Mouse (Mus musculus) MEL (cell line): ENCODE data around the gene Spns2. TPM values are rescaled to one million over a fixed set of nuclear protein-coding genes. Genes with fewer than 3 reads are reported as not detected.

Experiments used
- DNase-seq: peaks from one replicate; pipeline ENCODE4 v3.0.0; 2011; ENCODE audit warnings: low read depth, low spot score
- H3K27ac ChIP-seq: 2 replicates; pipeline ENCODE4 v1.5.1; 2012; ENCODE audit warnings: low read depth, mild to moderate bottlenecking, control low read depth, low read length, moderate library complexity; ENCODE audit not compliant: control insufficient read depth
- H3K27me3 ChIP-seq, 2 experiments: fragments of 150-350 bp in 1 of 2; sonication (generic) in 1 of 2; 2 replicates each; pipeline ENCODE4 v1.6.1; 2012; ENCODE audit warnings: low read length in 2 of 2, mild to moderate bottlenecking in 2 of 2, improper control_type of control experiment in 1 of 2, moderate library complexity in 1 of 2; ENCODE audit not compliant: insufficient read depth in 2 of 2, control insufficient read depth in 1 of 2
- H3K36me3 ChIP-seq, 2 experiments: 2 replicates each; pipeline ENCODE4 v1.6.1; 2012 to 2014; ENCODE audit warnings: low read length in 2 of 2, improper control_type of control experiment in 1 of 2, inconsistent platforms in 1 of 2, mild to moderate bottlenecking in 1 of 2; ENCODE audit not compliant: insufficient read depth in 2 of 2, control insufficient read depth in 1 of 2
- H3K4me1 ChIP-seq, 2 experiments: fragments of 150-350 bp in 1 of 2; sonication (generic) in 1 of 2; 2 replicates each; pipeline ENCODE4 v1.6.1; 2012; ENCODE audit warnings: low read length in 2 of 2, improper control_type of control experiment in 1 of 2, mild to moderate bottlenecking in 1 of 2; ENCODE audit not compliant: insufficient read depth in 2 of 2, control insufficient read depth in 1 of 2
- H3K4me3 ChIP-seq, 2 experiments: fragments of 150-350 bp in 1 of 2; sonication (generic) in 1 of 2; 2 replicates each; pipeline ENCODE4 v1.5.1; 2012; ENCODE audit warnings: low read depth in 2 of 2, low read length in 2 of 2, mild to moderate bottlenecking in 2 of 2, moderate library complexity in 2 of 2, control low read depth in 1 of 2, improper control_type of control experiment in 1 of 2; ENCODE audit not compliant: control insufficient read depth in 1 of 2, insufficient read depth in 1 of 2
- H3K79me2 ChIP-seq: 2 replicates; pipeline ENCODE4 v1.6.1; 2012; ENCODE audit warnings: mild to moderate bottlenecking, low read length, moderate library complexity; ENCODE audit not compliant: control insufficient read depth, poor library complexity, insufficient read depth
- H3K9ac ChIP-seq: 2 replicates; pipeline ENCODE4 v1.6.1; 2012; ENCODE audit warnings: low read depth, mild to moderate bottlenecking, control low read depth, low read length, moderate library complexity; ENCODE audit not compliant: control insufficient read depth, poor library complexity, severe bottlenecking
- H3K9me3 ChIP-seq: fragments of 150-350 bp; sonication (generic); replicated peaks from 2 replicates; pipeline ENCODE4 v1.6.1; 2012; ENCODE audit warnings: mild to moderate bottlenecking, low read length, improper control_type of control experiment, moderate library complexity; ENCODE audit not compliant: insufficient read depth
- CHD1 ChIP-seq: IDR thresholded peaks from 2 replicates; pipeline ENCODE4 v1.6.1; 2012; ENCODE audit warnings: low read depth, mild to moderate bottlenecking, inconsistent platforms, low read length, improper control_type of control experiment
- CHD2 ChIP-seq: IDR thresholded peaks from 2 replicates; pipeline ENCODE4 v1.6.1; 2011; ENCODE audit warnings: low read length, improper control_type of control experiment
- CTCF ChIP-seq, 3 experiments: IDR thresholded peaks in 2 of 3; conservative IDR thresholded peaks in 1 of 3; 2 replicates each; pipeline ENCODE4 v1.5.1; 2011 to 2012; ENCODE audit warnings: low read length in 3 of 3, low read depth in 2 of 3, mild to moderate bottlenecking in 2 of 3, improper control_type of control experiment in 1 of 3, inconsistent platforms in 1 of 3, mixed read lengths in 1 of 3, moderate library complexity in 1 of 3; ENCODE audit not compliant: control insufficient read depth in 1 of 3, insufficient read depth in 1 of 3, poor library complexity in 1 of 3, severe bottlenecking in 1 of 3
- E2F4 ChIP-seq: IDR thresholded peaks from 2 replicates; pipeline ENCODE4 v1.6.1; 2011; ENCODE audit warnings: low read depth, low read length, improper control_type of control experiment, borderline replicate concordance
- ELF1 ChIP-seq: IDR thresholded peaks from 2 replicates; pipeline ENCODE4 v1.6.1; 2014; ENCODE audit warnings: low read depth, mild to moderate bottlenecking, inconsistent platforms, low read length, improper control_type of control experiment, moderate library complexity
- EP300 ChIP-seq, 2 experiments: IDR thresholded peaks; 2 replicates each; pipeline ENCODE4 v1.6.1; 2011; ENCODE audit warnings: improper control_type of control experiment in 2 of 2, low read length in 2 of 2, low read depth in 1 of 2, mild to moderate bottlenecking in 1 of 2
- ETS1 ChIP-seq: IDR thresholded peaks from 2 replicates; pipeline ENCODE4 v1.6.1; 2012; ENCODE audit warnings: low read depth, mild to moderate bottlenecking, inconsistent platforms, low read length, improper control_type of control experiment, moderate library complexity
- GABPA ChIP-seq: IDR thresholded peaks from 2 replicates; pipeline ENCODE4 v1.6.1; 2012; ENCODE audit warnings: low read depth, mild to moderate bottlenecking, inconsistent platforms, low read length, improper control_type of control experiment, moderate library complexity
- GATA1 ChIP-seq: IDR thresholded peaks from 2 replicates; pipeline ENCODE4 v1.6.1; 2011; ENCODE audit warnings: low read depth, low read length, improper control_type of control experiment
- MAX ChIP-seq: IDR thresholded peaks from 2 replicates; pipeline ENCODE4 v1.6.1; 2011; ENCODE audit warnings: low read length, improper control_type of control experiment
- MAZ ChIP-seq: IDR thresholded peaks from 2 replicates; pipeline ENCODE4 v1.6.1; 2012; ENCODE audit warnings: low read depth, mild to moderate bottlenecking, inconsistent platforms, low read length, improper control_type of control experiment
- MXI1 ChIP-seq: IDR thresholded peaks from 2 replicates; pipeline ENCODE4 v1.6.1; 2011; ENCODE audit warnings: mild to moderate bottlenecking, low read depth, low read length, improper control_type of control experiment
- MYB ChIP-seq: IDR thresholded peaks from 2 replicates; pipeline ENCODE4 v1.6.1; 2011; ENCODE audit warnings: mild to moderate bottlenecking, low read depth, low read length, improper control_type of control experiment
- MYC ChIP-seq: IDR thresholded peaks from 2 replicates; pipeline ENCODE4 v1.6.1; 2011; ENCODE audit warnings: low read depth, mild to moderate bottlenecking, low read length, improper control_type of control experiment, moderate library complexity
- NELFE ChIP-seq: IDR thresholded peaks from 2 replicates; pipeline ENCODE4 v1.6.1; 2011; ENCODE audit warnings: low read depth, low read length, improper control_type of control experiment
- NRF1 ChIP-seq: IDR thresholded peaks from 2 replicates; pipeline ENCODE4 v1.6.1; 2014; ENCODE audit warnings: low read depth, mild to moderate bottlenecking, inconsistent platforms, low read length, improper control_type of control experiment, moderate library complexity; ENCODE audit not compliant: poor library complexity, insufficient read depth, severe bottlenecking
- POLR2A ChIP-seq, 2 experiments: IDR thresholded peaks; 2 replicates each; pipeline ENCODE4 v1.6.1; 2011 to 2012; ENCODE audit warnings: low read length in 2 of 2, mild to moderate bottlenecking in 2 of 2, control low read depth in 1 of 2, improper control_type of control experiment in 1 of 2, low read depth in 1 of 2, moderate library complexity in 1 of 2; ENCODE audit not compliant: control insufficient read depth in 1 of 2, insufficient read depth in 1 of 2, poor library complexity in 1 of 2
- RCOR1 ChIP-seq: IDR thresholded peaks from 2 replicates; pipeline ENCODE4 v1.6.1; 2012; ENCODE audit warnings: low read depth, mild to moderate bottlenecking, inconsistent platforms, low read length, improper control_type of control experiment
- SMC3 ChIP-seq: IDR thresholded peaks from 2 replicates; pipeline ENCODE4 v1.6.1; 2011; ENCODE audit warnings: low read depth, low read length, improper control_type of control experiment
- ZC3H11A ChIP-seq: IDR thresholded peaks from 2 replicates; pipeline ENCODE4 v1.6.1; 2012; ENCODE audit warnings: low read depth, mild to moderate bottlenecking, inconsistent platforms, low read length, improper control_type of control experiment
- ZKSCAN1 ChIP-seq: IDR thresholded peaks from 2 replicates; pipeline ENCODE4 v1.6.1; 2012; ENCODE audit warnings: low read depth, mild to moderate bottlenecking, inconsistent platforms, low read length, improper control_type of control experiment, moderate library complexity
- ZNF384 ChIP-seq: IDR thresholded peaks from 2 replicates; pipeline ENCODE4 v1.6.1; 2012; ENCODE audit warnings: low read depth, mild to moderate bottlenecking, inconsistent platforms, low read length, improper control_type of control experiment
- polyA plus RNA-seq, 2 experiments: library from polyadenylated mRNA; stranded (reverse) in 1 of 2; unstranded in 1 of 2; fragments of >175 nt in 1 of 2; fragments of >200 nt in 1 of 2; gene quantifications; 2 replicates each; pipeline versions ENCODE4 v1.2.1 to v1.2.4; 2012; ENCODE audit warnings: low replicate concordance in 2 of 2, low read depth in 1 of 2; ENCODE audit not compliant: insufficient read length in 2 of 2, insufficient read depth in 1 of 2, missing spikeins in 1 of 2
- total RNA-seq: library from RNA; depleted of rRNA; stranded (reverse); fragments of 300-350 nt; gene quantifications from 2 replicates; pipeline ENCODE4 v1.2.3, GENCODE M21; 2012

Gene Spns2
- total and polyA plus RNA-seq, 3 experiments, result 0.58 to 3.0 TPM; not detected in 1

DNA sequence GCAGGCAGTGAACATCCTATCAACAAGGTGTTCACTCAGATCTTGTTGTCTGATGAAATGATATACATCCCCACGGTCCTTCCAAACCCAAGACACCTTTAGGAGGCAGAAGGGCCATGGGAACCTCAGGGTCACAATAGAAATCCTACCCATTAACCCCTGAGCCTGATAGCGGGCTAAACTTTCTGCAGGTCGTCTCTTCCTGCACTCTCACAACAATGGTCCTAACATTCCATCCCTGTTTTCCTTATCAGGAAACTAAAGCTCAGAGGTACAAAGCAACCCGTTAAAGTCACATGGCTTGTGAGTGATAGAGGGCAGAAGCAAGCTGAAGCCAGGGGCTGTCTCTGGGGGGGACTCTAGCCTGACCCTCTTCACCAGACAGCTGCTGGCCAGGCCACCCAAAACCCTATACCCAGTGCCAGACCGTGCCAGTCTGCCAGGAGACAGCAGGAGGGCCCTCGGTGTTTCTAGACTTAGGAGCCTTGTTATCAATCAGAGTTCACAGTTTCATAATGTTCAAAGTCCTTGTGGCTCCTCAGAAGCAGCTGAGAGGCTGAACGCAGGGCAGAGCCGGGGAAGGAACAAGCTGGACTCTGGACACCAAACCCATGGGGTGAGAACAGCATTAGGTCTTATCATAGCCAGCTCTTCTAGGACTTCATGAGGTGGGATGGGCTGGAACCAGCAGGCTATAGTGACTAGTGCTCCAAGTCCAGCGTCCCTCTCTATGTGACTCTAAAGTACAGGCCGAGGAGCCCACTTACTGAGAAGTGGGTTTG, 14.5 kb upstream of the Spns2 start:
- no peak for DNase-seq
- Histone ChIP-seq H3K27me3 (no peaks in the 10 kb centered on the region), H3K79me2 (no peaks in the 10 kb centered on the region), H3K9me3 (no peaks in the 10 kb centered on the region), H3K27ac (no peak overlapping the region), H3K4me3 (no peak overlapping the region), H3K4me1 (0 out of 4 replicates have a peak, but pooled peaks cover 0 to 7% of the 10 kb centered on the region in 2 experiments), H3K36me3 (no peaks in the 10 kb centered on the region; a peak in 1 of 4 replicates), H3K9ac (no peak overlapping the region)
- TF ChIP-seq EP300 (IDR thresholded peaks at IDR 0.05; ENCODE audit: low read depth in 1 of 2, low read length in 2 of 2) (no peak), ZNF384 (no peak), CHD1 (no peak), E2F4 (no peak), ELF1 (no peak), MAX (no peak), MYB (no peak), MAZ (no peak), ZKSCAN1 (no peak), POLR2A (IDR thresholded peaks at IDR 0.05; ENCODE audit: control insufficient read depth in 1 of 2, insufficient read depth in 1 of 2, low read depth in 1 of 2, low read length in 2 of 2, poor library complexity in 1 of 2) (no peak), NELFE (no peak), ZC3H11A (no peak), MYC (no peak), NRF1 (no peak)

- Histone ChIP-seq H3K9ac (no peak overlapping the region), H3K9me3 (no peaks in the 10 kb centered on the region), H3K36me3 (no peaks in the 10 kb centered on the region; a peak in 1 of 4 replicates), H3K27ac (no peak overlapping the region), H3K4me3 (no peak overlapping the region), H3K79me2 (no peaks in the 10 kb centered on the region), H3K27me3 (no peaks in the 10 kb centered on the region), H3K4me1 (0 out of 4 replicates have a peak, but pooled peaks cover 0 to 7% of the 10 kb centered on the region in 2 experiments)
- no peak for TF ChIP-seq ELF1
- no peak for TF ChIP-seq SMC3
- TF ChIP-seq GABPA, result no peak
- TF ChIP-seq GATA1, result no peak
- no peak for TF ChIP-seq ZKSCAN1
- no peak for TF ChIP-seq ZNF384
- no peak for TF ChIP-seq CHD1
- TF ChIP-seq MYB, result no peak
- no peak for TF ChIP-seq MXI1
- no peak for TF ChIP-seq CHD2
- TF ChIP-seq RCOR1, result no peak
- no peak for TF ChIP-seq CTCF (IDR thresholded peaks at IDR 0.05 in 2 of 3, conservative IDR thresholded peaks at IDR 0.05 in 1 of 3; ENCODE audit: control insufficient read depth in 1 of 3, insufficient read depth in 1 of 3, low read depth in 2 of 3, low read length in 3 of 3, poor library complexity in 1 of 3, severe bottlenecking in 1 of 3)
- no peak for TF ChIP-seq ETS1
- no peak for DNase-seq
These were observed 13.8 kb upstream of the Spns2 start for GRCm38 (mm10) chr11:72503501-72503921.
